8 mouse cellular contexts compared by ENCODE assay signal in genomic region chr10:20312736-20313301, GRCm38 (mm10). TPM values are rescaled to one million over a fixed set of nuclear protein-coding genes. Genes with fewer than 3 reads are reported as not detected.
DNase-seq lines count a peak whose midpoint lies in the region; ATAC-seq lines count a peak whose summit lies in the region.

No protein-coding gene starts in this region.

- peak overlapping the region; percentile 71 for H3K4me2 ChIP-seq in hindbrain, embryonic 13.5 days

- peak overlapping the region; percentile 80 for H3K4me3 ChIP-seq in hindbrain, embryonic 13.5 days

- peak overlapping the region; percentile 99 for H3K27ac ChIP-seq in hindbrain, embryonic 13.5 days

- peak; percentile 77 for ATAC-seq in hindbrain, embryonic 13.5 days (ENCODE audit: low FRiP score)

- under 1% methylated on average over 54 of the region's 54 CpGs for WGBS in hindbrain, embryonic 13.5 days

- H3K4me1 ChIP-seq in hindbrain, embryonic 13.5 days (replicated peaks): peaks cover 26% of the 10 kb centered on the region

- H3K36me3 ChIP-seq in hindbrain, embryonic 13.5 days: no peaks in the 10 kb centered on the region

- no peaks in the 10 kb centered on the region for H3K9me3 ChIP-seq in hindbrain, embryonic 13.5 days

- peak overlapping the region; percentile 93 for H3K9ac ChIP-seq in hindbrain, embryonic 13.5 days

- H3K27me3 ChIP-seq in hindbrain, embryonic 13.5 days: no peaks in the 10 kb centered on the region

- peak; percentile 95 for DNase-seq in R1 (ENCODE audit: low read depth, low spot score)
- DNase-seq in cerebellum, postnatal 14 days: peak; percentile 95 to 96
- DNase-seq in frontal cortex, postnatal 14 days (ENCODE audit: low spot score in 2 of 2): peak; percentile 82 to 87
- peak; percentile 90 to 92 for DNase-seq in layer of hippocampus, postnatal 14 days (ENCODE audit: low spot score in 2 of 2)
- peak; percentile 94 for DNase-seq in lung, postnatal 10 days
- DNase-seq in ovary, postnatal 14 days (ENCODE audit: low spot score): peak; percentile 86
- DNase-seq in thymus, postnatal 10 days (ENCODE audit: low spot score in 2 of 2): peak; percentile 86 to 90

RNA-seq across cellular contexts. Expression of gene Bclaf1, which starts 0.6 kb away (rescaled TPM):
- 127 and 138 TPM in 2 replicates for polyA plus RNA-seq in hindbrain, embryonic 13.5 days (2015; fragmentation: Nextera tagmentation; extraction: Ambion mirVana)
- 100 to 1,000 TPM; 120 to 133 TPM for total RNA-seq in layer of hippocampus, postnatal 14 days (2021)

RNA-seq across cellular contexts. Expression of gene Mtfr2, which starts 34.8 kb away (rescaled TPM):
- 0.36 and 1.4 TPM in 2 replicates for polyA plus RNA-seq in hindbrain, embryonic 13.5 days (2015; fragmentation: Nextera tagmentation; extraction: Ambion mirVana)
- total RNA-seq in layer of hippocampus, postnatal 14 days (2021): under 1 TPM; 0.69 to 0.74 TPM

Comparison
In these comparisons a context has a peak if more than half of its experiments do, and no peak if none do; other contexts are left out.
1. Peak in every context shown above with its lines: DNase-seq, ATAC-seq, H3K4me3 ChIP-seq and H3K27ac ChIP-seq.